9 mouse cellular contexts compared by ENCODE assay signal in the genomic region with DNA sequence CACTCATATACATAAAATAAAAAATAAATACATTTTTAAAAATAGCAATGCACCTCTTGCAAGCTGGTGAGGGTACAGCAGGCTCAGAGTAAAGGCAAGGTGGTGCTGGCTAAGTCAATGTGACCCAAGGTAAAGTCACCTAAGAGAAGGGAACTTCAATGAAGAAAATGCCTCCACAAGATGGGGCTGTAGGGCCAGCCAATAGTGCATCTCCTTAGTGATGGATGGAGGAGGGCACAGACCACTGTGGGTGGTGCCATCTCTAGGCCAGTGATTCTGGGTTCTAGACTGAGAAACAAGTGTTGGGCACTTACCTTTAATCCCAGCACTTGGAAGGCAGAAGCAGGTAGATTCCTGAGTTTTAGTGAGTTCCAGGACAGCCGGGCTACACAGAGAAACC. TPM values are rescaled to one million over a fixed set of nuclear protein-coding genes. Genes with fewer than 3 reads are reported as not detected.
DNase-seq lines count a peak whose midpoint lies in the region; ATAC-seq and TF ChIP-seq lines count a peak whose summit lies in the region.
"Had no signal": no experiment of that assay in that cellular context is flagged by ENCODE, and none has a peak within 500 bp of the region (broad histone marks: within the 10 kb centered on the region; RNA-seq: fewer than 3 reads in every experiment).

No protein-coding gene starts in this region.

- no peak overlapping the region for H3K4me2 ChIP-seq in forebrain, postnatal 0 days (ENCODE audit: low read depth)
- H3K4me2 ChIP-seq in forebrain, embryonic 13.5 days = no peak overlapping the region
- H3K4me2 ChIP-seq in midbrain, embryonic 11.5 days = no peak overlapping the region

- 94% methylated on average over 1 of the region's 1 CpGs for WGBS in forebrain, postnatal 0 days
- 97% methylated on average over 1 of the region's 1 CpGs for WGBS in forebrain, embryonic 13.5 days
- WGBS in midbrain, embryonic 11.5 days = 80% methylated on average over 1 of the region's 1 CpGs

- H3K4me1 ChIP-seq in forebrain, postnatal 0 days (ENCODE audit: insufficient read depth) = no peaks in the 10 kb centered on the region
- peaks cover 15% of the 10 kb centered on the region for H3K4me1 ChIP-seq in forebrain, embryonic 13.5 days
- H3K4me1 ChIP-seq in midbrain, embryonic 11.5 days (ENCODE audit: control insufficient read depth, insufficient read depth, low read length) = peaks cover 6% of the 10 kb centered on the region

- TF ChIP-seq CTCF in forebrain, postnatal 0 days (IDR thresholded peaks at IDR 0.05; ENCODE audit: low read depth) = peak; percentile 59

- no peak for ATAC-seq in forebrain, postnatal 0 days
- ATAC-seq in forebrain, embryonic 13.5 days = no peak
- no peak for ATAC-seq in activated CD4-positive, CD25-positive, alpha-beta regulatory T cell, adult 4 months
- ATAC-seq in midbrain, embryonic 11.5 days (ENCODE audit: low FRiP score) = no peak

- no peak overlapping the region for H3K4me3 ChIP-seq in forebrain, postnatal 0 days (ENCODE audit: low read depth, low read length)
- H3K4me3 ChIP-seq in forebrain, embryonic 13.5 days = no peak overlapping the region
- no peak overlapping the region for H3K4me3 ChIP-seq in midbrain, embryonic 11.5 days (ENCODE audit: low read depth, low read length)
- H3K4me3 ChIP-seq: myocyte had no signal

- no peak overlapping the region for H3K27ac ChIP-seq in forebrain, postnatal 0 days (ENCODE audit: low read depth, low read length)
- H3K27ac ChIP-seq in forebrain, embryonic 13.5 days = no peak overlapping the region
- no peak overlapping the region for H3K27ac ChIP-seq in midbrain, embryonic 11.5 days (ENCODE audit: low read depth, low read length)

- H3K36me3 ChIP-seq in forebrain, postnatal 0 days (ENCODE audit: insufficient read depth) = no peaks in the 10 kb centered on the region
- H3K36me3 ChIP-seq in forebrain, embryonic 13.5 days (ENCODE audit: poor library complexity, severe bottlenecking) = no peaks in the 10 kb centered on the region
- no peaks in the 10 kb centered on the region for H3K36me3 ChIP-seq in splenic B cell, adult 2 months (ENCODE audit: control insufficient read depth, insufficient read depth, low read length, poor library complexity, severe bottlenecking)
- no peaks in the 10 kb centered on the region for H3K36me3 ChIP-seq in midbrain, embryonic 11.5 days (ENCODE audit: control insufficient read depth, insufficient read depth, low read length)

- no peaks in the 10 kb centered on the region for H3K9me3 ChIP-seq in forebrain, postnatal 0 days (ENCODE audit: low read length)
- no peaks in the 10 kb centered on the region for H3K9me3 ChIP-seq in forebrain, embryonic 13.5 days (replicated peaks)
- no peaks in the 10 kb centered on the region for H3K9me3 ChIP-seq in midbrain, embryonic 11.5 days (ENCODE audit: control insufficient read depth, low read length)

- no peaks in the 10 kb centered on the region for H3K27me3 ChIP-seq in forebrain, postnatal 0 days (ENCODE audit: insufficient read depth, low read length)
- H3K27me3 ChIP-seq in forebrain, embryonic 13.5 days = peaks cover 3% of the 10 kb centered on the region; the same call in 1 of the 2 replicates
- H3K27me3 ChIP-seq in splenic B cell, adult 2 months (ENCODE audit: control insufficient read depth, insufficient read depth, low read length, poor library complexity, severe bottlenecking) = no peaks in the 10 kb centered on the region
- H3K27me3 ChIP-seq in midbrain, embryonic 11.5 days (ENCODE audit: control insufficient read depth, insufficient read depth, low read length) = no peaks in the 10 kb centered on the region

- DNase-seq in forebrain, postnatal 0 days = no peak
- peak; percentile 24 for DNase-seq in urinary bladder, postnatal 25 days (ENCODE audit: low spot score)
- DNase-seq in urinary bladder, postnatal 4 days (ENCODE audit: low spot score in 2 of 2) = no peak
- DNase-seq in kidney, adult 8-10 months = peak; percentile 33 to 51
- DNase-seq in splenic B cell, adult 2 months (ENCODE audit: low read depth, low spot score) = peak; percentile 74
- DNase-seq in midbrain, embryonic 11.5 days (ENCODE audit: low spot score, missing footprints) = no peak

- no peak overlapping the region for H3K9ac ChIP-seq in forebrain, postnatal 0 days
- no peak overlapping the region for H3K9ac ChIP-seq in forebrain, embryonic 13.5 days
- no peak overlapping the region for H3K9ac ChIP-seq in midbrain, embryonic 11.5 days (ENCODE audit: low read length)

RNA-seq across cellular contexts. Expression of gene Spns3, which starts 23.5 kb away (rescaled TPM):
- total RNA-seq in forebrain, postnatal 0 days (2014; rRNA removed) = 0.15 TPM in 1 of 2 replicates, not detected in the other
- polyA plus RNA-seq in forebrain, postnatal 0 days (2015; fragmentation: Nextera tagmentation; extraction: Ambion mirVana) = 0.06 and 0.07 TPM in 2 replicates
- 0.14 TPM in 1 of 2 replicates, not detected in the other for polyA plus RNA-seq in forebrain, embryonic 13.5 days (2015; fragmentation: Nextera tagmentation; extraction: Ambion mirVana)
- under 1 TPM; 0.61 to 0.70 TPM for polyA plus RNA-seq in activated CD4-positive, CD25-positive, alpha-beta regulatory T cell, adult 4 months (2017; shearing (Covaris generic))
- not detected in 2 replicates for polyA plus RNA-seq in midbrain, embryonic 11.5 days (2014; fragmentation: Nextera tagmentation; extraction: Ambion mirVana)

RNA-seq across cellular contexts. Expression of gene Ube2g1, which starts 33.3 kb away (rescaled TPM):
- total RNA-seq in forebrain, postnatal 0 days (2014; rRNA removed) = 56.4 and 61.2 TPM in 2 replicates
- 76.8 and 82.1 TPM in 2 replicates for polyA plus RNA-seq in forebrain, postnatal 0 days (2015; fragmentation: Nextera tagmentation; extraction: Ambion mirVana)
- polyA plus RNA-seq in forebrain, embryonic 13.5 days (2015; fragmentation: Nextera tagmentation; extraction: Ambion mirVana) = 100 and 104 TPM in 2 replicates
- 10 to 100 TPM; 49.6 to 52.2 TPM for polyA plus RNA-seq in activated CD4-positive, CD25-positive, alpha-beta regulatory T cell, adult 4 months (2017; shearing (Covaris generic))
- 121 and 137 TPM in 2 replicates for polyA plus RNA-seq in midbrain, embryonic 11.5 days (2014; fragmentation: Nextera tagmentation; extraction: Ambion mirVana)

Comparison
In these comparisons a context has a peak if more than half of its experiments do, and no peak if none do; other contexts are left out.
1. DNase-seq: peak in urinary bladder, postnatal 25 days (single experiment), kidney, adult 8-10 months (2 of 2) and splenic B cell, adult 2 months (single experiment); none in forebrain, postnatal 0 days (single experiment), urinary bladder, postnatal 4 days (0 of 2) and midbrain, embryonic 11.5 days (single experiment).